Mouse (Mus musculus) bone marrow macrophage, adult 2 months (primary cell): Measurements from ENCODE around the gene Rftn2. TPM values are rescaled to one million over a fixed set of nuclear protein-coding genes. Genes with fewer than 3 reads are reported as not detected.
A peak's percentile ranks its signal among the peaks of the same experiment; 100 is the strongest.

Experiments
- H3K27ac ChIP-seq: 2 replicates; pipeline ENCODE4 v1.5.1; 2012; ENCODE audit warnings: low read depth, low read length; ENCODE audit not compliant: insufficient read depth
- H3K4me1 ChIP-seq: 2 replicates; pipeline ENCODE4 v1.6.1; 2012; ENCODE audit warnings: low read length; ENCODE audit not compliant: control insufficient read depth, insufficient read depth
- H3K4me3 ChIP-seq: 2 replicates; pipeline ENCODE4 v1.5.1; 2012; ENCODE audit warnings: mild to moderate bottlenecking, low read length, moderate library complexity; ENCODE audit not compliant: insufficient read depth
- CTCF ChIP-seq: IDR thresholded peaks from 2 replicates; pipeline ENCODE4 v1.5.1; 2012; ENCODE audit warnings: low read depth, mild to moderate bottlenecking, low read length, moderate library complexity
- POLR2A ChIP-seq: IDR thresholded peaks from 2 replicates; pipeline ENCODE4 v1.6.1; 2012; ENCODE audit warnings: mild to moderate bottlenecking, low read depth, low read length, borderline replicate concordance
- polyA plus RNA-seq: library from polyadenylated mRNA; stranded (reverse); fragments of >200 nt; gene quantifications from 2 replicates; pipeline ENCODE4 v1.2.4, GENCODE M21; 2012; ENCODE audit not compliant: missing spikeins, insufficient read depth, insufficient read length

Gene Rftn2
- 2.1 and 2.8 TPM in 2 replicates for polyA plus RNA-seq

GRCm38 (mm10) chr1:55226011-55226857 is at the start of gene Rftn2:
Rftn2 (minus strand) TSS chr1:55226782.
- no peak for TF ChIP-seq CTCF
- no peak for TF ChIP-seq POLR2A

DNA sequence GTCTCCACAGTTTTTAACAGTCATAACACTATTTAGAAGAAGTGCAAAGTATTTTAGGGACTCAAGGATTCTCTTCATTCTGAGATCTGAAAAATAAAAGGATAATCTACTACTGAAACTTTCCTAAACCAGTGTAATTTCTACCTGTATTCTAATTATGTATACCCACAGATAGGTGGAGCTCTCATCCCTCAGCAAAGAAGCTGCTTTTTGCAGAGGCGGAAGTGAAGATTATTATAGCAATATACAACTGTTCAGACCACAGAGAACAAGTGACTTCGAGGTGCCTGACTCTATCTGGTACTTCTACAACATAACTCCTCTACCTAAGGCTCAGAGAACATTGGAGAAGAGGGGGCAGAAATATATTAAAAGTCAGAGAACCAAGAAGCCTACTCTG is 38.9 kb upstream of the Rftn2 start:
- Histone ChIP-seq H3K4me1 (no peaks in the 10 kb centered on the region), H3K4me3 (no peak overlapping the region), H3K27ac (no peak overlapping the region)
- TF ChIP-seq CTCF: no peak
- TF ChIP-seq POLR2A: no peak

More at GRCm38 (mm10) chr1:55226011-55226857, at the start of gene Rftn2:
- no peak within 1 kb of the TSS for H3K27ac ChIP-seq
- peaks cover 7% of the 10 kb centered on the region for H3K4me1 ChIP-seq
- 0 out of 2 replicates have a peak within 1 kb of the TSS, but pooled peaks have one; percentile 5 for H3K4me3 ChIP-seq

GRCm38 (mm10) chr1:55264385-55264784 is 37.8 kb upstream of the Rftn2 start:
- Histone ChIP-seq H3K4me3 (no peak overlapping the region), H3K27ac (no peak overlapping the region), H3K4me1 (no peaks in the 10 kb centered on the region)
- TF ChIP-seq POLR2A (no peak), CTCF (no peak)

DNA sequence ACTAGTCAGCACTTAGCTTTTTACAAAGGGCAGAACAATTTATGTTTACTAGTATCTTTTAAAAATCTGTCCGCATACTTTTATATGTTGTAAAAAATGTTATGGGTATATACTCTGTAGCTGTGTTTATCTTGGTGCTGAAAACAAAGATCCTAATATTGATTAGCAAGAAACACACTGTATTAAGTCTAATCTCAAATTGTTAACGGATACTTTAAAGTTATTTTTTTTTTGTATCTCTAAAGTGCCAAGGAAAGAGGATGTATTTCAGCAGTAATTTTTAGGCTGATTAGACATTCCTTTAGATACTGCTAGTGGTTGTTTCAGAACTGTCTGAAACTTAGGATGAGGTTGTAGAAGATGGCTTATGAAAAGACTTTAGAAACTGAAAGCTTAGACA is 19.8 kb upstream of the Rftn2 start:
- Histone ChIP-seq H3K4me3 (no peak overlapping the region), H3K27ac (no peak overlapping the region), H3K4me1 (peaks cover 4% of the 10 kb centered on the region; the same call in 1 of the 2 replicates)
- TF ChIP-seq CTCF (no peak), POLR2A (no peak)

DNA sequence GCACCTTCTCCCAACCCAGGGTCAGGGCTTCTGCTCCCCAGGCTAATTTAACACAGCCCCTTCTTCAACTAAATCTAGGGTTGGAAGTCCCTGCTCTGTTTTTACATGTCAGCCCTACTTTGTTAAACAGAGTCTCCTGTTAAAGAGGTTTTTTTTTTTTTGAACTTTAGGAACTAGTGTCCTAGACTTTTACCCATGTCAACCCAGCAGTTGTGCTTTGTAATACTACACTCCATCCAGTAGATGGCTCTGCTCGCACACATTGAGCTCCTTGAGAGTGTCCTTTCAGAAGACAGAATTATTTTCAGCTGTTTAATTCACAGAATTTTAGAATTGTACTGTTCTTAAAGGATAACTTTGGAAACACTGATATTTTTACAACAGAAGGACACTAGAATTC is 12.7 kb upstream of the Rftn2 start:
- Histone ChIP-seq H3K4me1 (peaks cover 11% of the 10 kb centered on the region), H3K4me3 (peak overlapping the region; percentile 78), H3K27ac (no peak overlapping the region)
- TF ChIP-seq POLR2A: no peak
- no peak for TF ChIP-seq CTCF

GRCm38 (mm10) chr1:55238496-55238895 is 11.9 kb upstream of the Rftn2 start:
- Histone ChIP-seq H3K27ac (no peak overlapping the region), H3K4me3 (peak overlapping the region; percentile 78), H3K4me1 (peaks cover 11% of the 10 kb centered on the region)
- TF ChIP-seq CTCF: no peak
- TF ChIP-seq POLR2A: no peak

- peaks cover 11% of the 10 kb centered on the region for H3K4me1 ChIP-seq
- no peak overlapping the region; the same call in 1 of the 2 replicates for H3K27ac ChIP-seq
- H3K4me3 ChIP-seq: peak overlapping the region; percentile 78
- TF ChIP-seq POLR2A (no peak), CTCF (no peak)
These were observed 11.1 kb upstream of the Rftn2 start for GRCm38 (mm10) chr1:55237643-55238161.

DNA sequence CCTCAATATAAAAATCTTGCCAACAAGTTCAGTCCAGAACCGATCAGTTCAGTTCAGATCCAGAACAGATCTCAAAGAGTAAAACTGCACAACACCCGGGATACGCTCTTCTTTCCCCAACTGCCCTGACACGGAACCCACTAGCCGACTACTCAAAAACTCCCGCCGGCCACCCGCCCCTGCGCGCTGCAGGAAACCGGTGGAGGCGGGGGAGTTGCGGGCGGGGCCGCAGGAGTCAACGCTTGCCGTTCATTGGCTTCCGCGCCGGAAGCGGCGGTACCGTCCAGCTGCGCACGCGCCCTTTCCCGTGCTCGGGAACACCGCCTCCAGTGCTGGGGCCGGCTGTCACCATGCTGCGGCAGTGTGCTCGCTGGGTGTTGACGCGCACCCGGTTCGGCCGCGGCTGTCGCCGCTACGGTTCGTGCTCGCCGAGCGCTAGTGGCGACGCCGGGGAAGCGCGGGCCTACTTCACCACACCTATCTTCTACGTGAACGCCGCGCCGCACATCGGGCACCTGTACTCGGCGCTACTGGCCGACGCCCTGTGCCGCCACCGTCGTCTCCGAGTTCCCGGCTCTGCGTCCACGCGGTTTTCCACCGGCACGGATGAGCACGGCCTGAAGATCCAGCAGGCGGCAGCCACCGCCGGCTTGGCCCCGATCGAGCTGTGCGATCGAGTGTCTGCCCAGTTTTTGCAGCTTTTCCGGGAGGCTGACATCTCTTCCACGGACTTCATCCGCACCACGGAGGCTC is 10.5 kb upstream of the Rftn2 start, which contains the start of gene Mars2:
Gene Mars2, plus strand, starts transcription at position 288 of the 753 bp plus-strand sequence.
- TF ChIP-seq POLR2A: no peak
- no peak for TF ChIP-seq CTCF
- H3K4me1 ChIP-seq: peaks cover 9% of the 10 kb centered on the region
- H3K27ac ChIP-seq: no peak within 1 kb of the TSS; the same call in 1 of the 2 replicates
- peak within 1 kb of the TSS; percentile 78 for H3K4me3 ChIP-seq

DNA sequence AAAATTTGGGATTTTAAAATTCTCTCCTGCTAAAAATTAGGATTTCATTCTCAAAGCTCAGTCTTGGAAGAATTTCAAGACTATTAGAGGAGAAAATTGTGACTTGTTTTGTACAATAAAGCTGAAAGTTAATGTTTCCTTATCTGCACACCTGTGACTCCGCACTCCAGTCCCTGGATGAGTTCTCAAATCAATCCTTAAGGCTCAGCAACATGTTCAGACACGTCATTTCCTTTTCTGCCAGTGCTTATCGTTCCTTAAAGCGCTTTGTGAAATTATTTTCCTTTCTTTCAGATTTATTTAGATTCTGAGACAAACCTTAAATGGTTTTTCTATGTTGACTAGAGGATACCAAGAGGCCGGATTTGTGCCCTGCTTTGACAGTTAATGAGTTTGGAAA is 9.9 kb upstream of the Rftn2 start:
- no peak for TF ChIP-seq POLR2A
- TF ChIP-seq CTCF: no peak
- Histone ChIP-seq H3K27ac (no peak overlapping the region), H3K4me1 (peaks cover 9% of the 10 kb centered on the region), H3K4me3 (peak overlapping the region; percentile 56)
